Mouse (Mus musculus): ENCODE data around the gene Fbxo47.

The Fbxo47 gene

GRCm38 (mm10) chr11:97830501-97830900 is 53.5 kb downstream of the Fbxo47 start:
- DNase-seq (ENCODE audit: extremely low spot score) = no peak

GRCm38 (mm10) chr11:97829913-97830476 is 54.0 kb downstream of the Fbxo47 start:
- DNase-seq (ENCODE audit: extremely low spot score) = no peak

GRCm38 (mm10) chr11:97829365-97829764 is 54.6 kb downstream of the Fbxo47 start:
- DNase-seq (ENCODE audit: extremely low spot score) = no peak

GRCm38 (mm10) chr11:97827654-97828053 is 56.3 kb downstream of the Fbxo47 start:
- no peak for DNase-seq (ENCODE audit: extremely low spot score)

- DNase-seq (ENCODE audit: extremely low spot score) = no peak
Observed at GRCm38 (mm10) chr11:97826414-97826813, 57.5 kb downstream of the Fbxo47 start.

- DNase-seq (ENCODE audit: extremely low spot score) = no peak
Observed at GRCm38 (mm10) chr11:97825971-97826370, 58.0 kb downstream of the Fbxo47 start.

GRCm38 (mm10) chr11:97825295-97825694 is 58.7 kb downstream of the Fbxo47 start:
- no peak for DNase-seq (ENCODE audit: extremely low spot score)

GRCm38 (mm10) chr11:97824895-97825294 is 59.1 kb downstream of the Fbxo47 start:
- DNase-seq (ENCODE audit: extremely low spot score) = no peak

- DNase-seq (ENCODE audit: extremely low spot score) = no peak
Observed at GRCm38 (mm10) chr11:97824168-97824567, 59.8 kb downstream of the Fbxo47 start.

GRCm38 (mm10) chr11:97822840-97823603 is 60.9 kb downstream of the Fbxo47 start:
- DNase-seq (ENCODE audit: extremely low spot score) = no peak

- DNase-seq (ENCODE audit: extremely low spot score) = no peak
Observed at GRCm38 (mm10) chr11:97821401-97822064, 62.4 kb downstream of the Fbxo47 start.

GRCm38 (mm10) chr11:97820840-97821239 is 63.1 kb downstream of the Fbxo47 start:
- no peak for DNase-seq (ENCODE audit: extremely low spot score)

- DNase-seq (ENCODE audit: extremely low spot score) = no peak
Observed at GRCm38 (mm10) chr11:97819923-97820322, 64.0 kb downstream of the Fbxo47 start.

- DNase-seq (ENCODE audit: extremely low spot score) = no peak
Observed at GRCm38 (mm10) chr11:97819102-97819501, 64.9 kb downstream of the Fbxo47 start.

- DNase-seq (ENCODE audit: extremely low spot score) = peak; percentile 80
Observed at GRCm38 (mm10) chr11:97818571-97818970, 65.4 kb downstream of the Fbxo47 start.

GRCm38 (mm10) chr11:97818003-97818402 is 66.0 kb downstream of the Fbxo47 start:
- no peak for DNase-seq (ENCODE audit: extremely low spot score)

- DNase-seq (ENCODE audit: extremely low spot score) = no peak
Observed at GRCm38 (mm10) chr11:97817379-97817778, 66.6 kb downstream of the Fbxo47 start.

- DNase-seq (ENCODE audit: extremely low spot score) = peak; percentile 70
Observed at GRCm38 (mm10) chr11:97816916-97817315, 67.0 kb downstream of the Fbxo47 start.

- DNase-seq (ENCODE audit: extremely low spot score) = no peak
Observed at GRCm38 (mm10) chr11:97816176-97816575, 67.8 kb downstream of the Fbxo47 start.

GRCm38 (mm10) chr11:97815736-97816135 is 68.2 kb downstream of the Fbxo47 start:
- no peak for DNase-seq (ENCODE audit: extremely low spot score)

GRCm38 (mm10) chr11:97813746-97814515 is 70.0 kb downstream of the Fbxo47 start:
- no peak for DNase-seq (ENCODE audit: extremely low spot score)

- DNase-seq (ENCODE audit: extremely low spot score) = no peak
Observed at GRCm38 (mm10) chr11:97813085-97813484, 70.9 kb downstream of the Fbxo47 start.

Measured in embryo, embryonic 9.5 days (tissue).